9 mouse cellular contexts compared by ENCODE assay signal in genomic region chr10:60284248-60284647, GRCm38 (mm10). TPM values are rescaled to one million over a fixed set of nuclear protein-coding genes. Genes with fewer than 3 reads are reported as not detected.
DNase-seq lines count a peak whose midpoint lies in the region; ATAC-seq and TF ChIP-seq lines count a peak whose summit lies in the region.
"Had no signal": no experiment of that assay in that cellular context is flagged by ENCODE, and none has a peak within 500 bp of the region (broad histone marks: within the 10 kb centered on the region; RNA-seq: fewer than 3 reads in every experiment).

No protein-coding gene starts in this region.

- intact Hi-C loops in heart, postnatal 25 days (cut with DNase I), result loop anchor here (5.0 kb wide), 1 partner anchor 37 kb away; no protein-coding TSS in a partner anchor

- H3K4me2 ChIP-seq in heart, embryonic 13.5 days, result peak overlapping the region; percentile 53; the same call in 1 of the 2 replicates
- H3K4me2 ChIP-seq in embryonic facial prominence, embryonic 15.5 days (replicated peaks), result no peak overlapping the region
- H3K4me2 ChIP-seq in limb, embryonic 12.5 days, result 0 out of 2 replicates have a peak overlapping the region, but pooled peaks have one; percentile 42
- peak overlapping the region; percentile 24 for H3K4me2 ChIP-seq in myocyte (ENCODE audit: low read depth)

- no peak overlapping the region for H3K4me3 ChIP-seq in heart, embryonic 13.5 days
- no peak overlapping the region for H3K4me3 ChIP-seq in embryonic facial prominence, embryonic 15.5 days (replicated peaks)
- no peak overlapping the region for H3K4me3 ChIP-seq in limb, embryonic 12.5 days (replicated peaks)
- H3K4me3 ChIP-seq in myocyte, result no peak overlapping the region

- H3K4me1 ChIP-seq in heart, embryonic 13.5 days, result peaks cover 79% of the 10 kb centered on the region
- peaks cover 79% of the 10 kb centered on the region for H3K4me1 ChIP-seq in embryonic facial prominence, embryonic 15.5 days
- peaks cover 60% of the 10 kb centered on the region for H3K4me1 ChIP-seq in limb, embryonic 12.5 days (replicated peaks)

- no peak for DNase-seq in heart, postnatal 25 days (ENCODE audit: low spot score)
- no peak for DNase-seq in embryo, embryonic 9.5 days (ENCODE audit: extremely low spot score)
- no peak for DNase-seq in urinary bladder, postnatal 14 days (ENCODE audit: low spot score)
- no peak for DNase-seq in urinary bladder, postnatal 10 days (ENCODE audit: low spot score)
- DNase-seq: adrenal gland, postnatal 25 days had no signal

- H3ac ChIP-seq in myocyte (ENCODE audit: control insufficient read depth, insufficient read length), result no peak overlapping the region

- 75% methylated on average over 6 of the region's 6 CpGs for WGBS in heart, embryonic 13.5 days
- 74% methylated on average over 6 of the region's 6 CpGs for WGBS in embryonic facial prominence, embryonic 15.5 days
- 85% methylated on average over 6 of the region's 6 CpGs for WGBS in limb, embryonic 12.5 days

- peaks cover 15% of the 10 kb centered on the region; the same call in 1 of the 2 replicates for H3K36me3 ChIP-seq in heart, embryonic 13.5 days
- no peaks in the 10 kb centered on the region for H3K36me3 ChIP-seq in embryonic facial prominence, embryonic 15.5 days
- H3K36me3 ChIP-seq in limb, embryonic 12.5 days, result peaks cover 4% of the 10 kb centered on the region; the same call in 1 of the 2 replicates
- H3K36me3 ChIP-seq in myocyte (ENCODE audit: control insufficient read depth, insufficient read depth), result no peaks in the 10 kb centered on the region

- no peak for ATAC-seq in heart, embryonic 13.5 days (ENCODE audit: extremely low read depth, insufficient number of reproducible peaks, low FRiP score, low TSS enrichment)
- no peak for ATAC-seq in embryonic facial prominence, embryonic 15.5 days (ENCODE audit: insufficient number of reproducible peaks, low FRiP score, low TSS enrichment, low read depth)
- no peak for ATAC-seq in limb, embryonic 12.5 days (ENCODE audit: insufficient number of reproducible peaks, insufficient read depth, low FRiP score, low TSS enrichment, low read depth)

- peak overlapping the region; percentile 40 for H3K27ac ChIP-seq in heart, embryonic 13.5 days (replicated peaks)
- H3K27ac ChIP-seq in embryonic facial prominence, embryonic 15.5 days (replicated peaks), result 0 out of 2 replicates have a peak overlapping the region, but pooled peaks have one; percentile 49
- peak overlapping the region; percentile 83 for H3K27ac ChIP-seq in limb, embryonic 12.5 days

- TF ChIP-seq POLR2A in myocyte (IDR thresholded peaks at IDR 0.05; ENCODE audit: insufficient read length, low read depth), result no peak

- H3K79me2 ChIP-seq in myocyte (ENCODE audit: control insufficient read depth, insufficient read depth), result peaks cover 100% of the 10 kb centered on the region

- peak overlapping the region; percentile 57; the same call in 1 of the 2 replicates for H3K9ac ChIP-seq in heart, embryonic 13.5 days
- H3K9ac ChIP-seq in embryonic facial prominence, embryonic 15.5 days, result no peak overlapping the region
- peak overlapping the region; percentile 12; the same call in 1 of the 2 replicates for H3K9ac ChIP-seq in limb, embryonic 12.5 days (replicated peaks)

- no peaks in the 10 kb centered on the region for H3K9me3 ChIP-seq in heart, embryonic 13.5 days
- no peaks in the 10 kb centered on the region for H3K9me3 ChIP-seq in embryonic facial prominence, embryonic 15.5 days (replicated peaks)
- H3K9me3 ChIP-seq in limb, embryonic 12.5 days, result no peaks in the 10 kb centered on the region

- H3K27me3 ChIP-seq in heart, embryonic 13.5 days (replicated peaks), result no peaks in the 10 kb centered on the region
- no peaks in the 10 kb centered on the region for H3K27me3 ChIP-seq in embryonic facial prominence, embryonic 15.5 days
- H3K27me3 ChIP-seq in limb, embryonic 12.5 days, result no peaks in the 10 kb centered on the region
- H3K27me3 ChIP-seq in myocyte (ENCODE audit: control insufficient read depth, insufficient read depth, insufficient read length), result no peaks in the 10 kb centered on the region

TF ChIP-seq in myocyte, 11 proteins besides CTCF, POLR2A, EP300 and RAD21:
- TF ChIP-seq SRF (IDR thresholded peaks at IDR 0.05; ENCODE audit: control insufficient read depth, insufficient read length, low read depth) (no peak), MAX (IDR thresholded peaks at IDR 0.05; ENCODE audit: low read depth) (no peak), E2F4 (IDR thresholded peaks at IDR 0.05; ENCODE audit: insufficient read depth) (no peak), TCF3 (IDR thresholded peaks at IDR 0.05; ENCODE audit: insufficient read length, low read depth) (no peak), CEBPB (IDR thresholded peaks at IDR 0.05; ENCODE audit: insufficient read depth, poor library complexity, severe bottlenecking) (no peak), TCF12 (IDR thresholded peaks at IDR 0.05; ENCODE audit: insufficient read depth, poor library complexity, severe bottlenecking) (no peak), POLR2AphosphoS2 (IDR thresholded peaks at IDR 0.05; ENCODE audit: insufficient read length, low read depth) (no peak), REST (IDR thresholded peaks at IDR 0.05; ENCODE audit: insufficient read depth, insufficient read length) (no peak), MYOG (IDR thresholded peaks at IDR 0.05; ENCODE audit: control insufficient read depth in 1 of 3, insufficient read depth in 1 of 3, insufficient read length in 2 of 3, low read depth in 2 of 3) (no peak), USF1 (IDR thresholded peaks at IDR 0.05; ENCODE audit: low read depth) (no peak), MYOD1 (IDR thresholded peaks at IDR 0.05; ENCODE audit: control insufficient read depth in 1 of 3, insufficient read length in 2 of 3, low read depth in 2 of 3) (no peak)

RNA-seq across cellular contexts. Expression of gene Psap, which starts 6.8 kb away (rescaled TPM):
- polyA plus RNA-seq in heart, embryonic 13.5 days (2015; fragmentation: Nextera tagmentation; extraction: Ambion mirVana), result 95.7 and 102 TPM in 2 replicates
- total RNA-seq in heart, postnatal 25 days (2021), result 1,000 to 10,000 TPM in 1 of 2 experiments, 100 to 1,000 TPM in 1; 984 to 1,036 TPM
- 165 and 167 TPM in 2 replicates for polyA plus RNA-seq in embryonic facial prominence, embryonic 15.5 days (2015; fragmentation: Nextera tagmentation; extraction: Ambion mirVana)
- 65.4 and 66.5 TPM in 2 replicates for polyA plus RNA-seq in limb, embryonic 12.5 days (2016; fragmentation: Nextera tagmentation; extraction: Ambion mirVana)
- 729 TPM for polyA plus RNA-seq in myocyte (2012; fragmentation: generic; extraction: Trizol)
